Mouse (Mus musculus) intestine, embryonic 16.5 days (tissue): ENCODE measurements around the gene Gng8. TPM values are rescaled to one million over a fixed set of nuclear protein-coding genes. Genes with fewer than 3 reads are reported as not detected.

Source experiments
- ATAC-seq: fragments of 200-750 bp; cut with Nextera tagmentation; 2 replicates; pipeline ENCODE4 v1.8.0; 2017; ENCODE audit warnings: moderate TSS enrichment, moderate library complexity
- H3K27ac ChIP-seq: fragments of 300-500 bp; sonication (generic); 2 replicates; pipeline ENCODE4 v1.5.1; 2014; ENCODE audit warnings: mild to moderate bottlenecking, low read length
- H3K27me3 ChIP-seq: fragments of 300-500 bp; sonication (generic); replicated peaks from 2 replicates; pipeline ENCODE4 v1.6.1; 2014; ENCODE audit warnings: low read length, control low read depth, mixed read lengths; ENCODE audit not compliant: control insufficient read depth, insufficient read depth
- H3K36me3 ChIP-seq: fragments of 300-500 bp; sonication (generic); 2 replicates; pipeline ENCODE4 v1.6.1; 2014; ENCODE audit warnings: low read length, control low read depth; ENCODE audit not compliant: control insufficient read depth, insufficient read depth
- H3K4me1 ChIP-seq: fragments of 300-500 bp; sonication (generic); 2 replicates; pipeline ENCODE4 v1.6.1; 2014; ENCODE audit warnings: low read length, control low read depth, mixed read lengths; ENCODE audit not compliant: control insufficient read depth, insufficient read depth
- H3K4me2 ChIP-seq: fragments of 300-500 bp; sonication (generic); 2 replicates; pipeline ENCODE4 v1.6.1; 2014; ENCODE audit warnings: low read depth, low read length, control low read depth
- H3K4me3 ChIP-seq: fragments of 300-500 bp; sonication (generic); 2 replicates; pipeline ENCODE4 v1.5.1; 2014; ENCODE audit warnings: mild to moderate bottlenecking, low read length
- H3K9ac ChIP-seq: fragments of 300-500 bp; sonication (generic); 2 replicates; pipeline ENCODE4 v1.6.1; 2014; ENCODE audit warnings: low read depth, low read length
- H3K9me3 ChIP-seq: fragments of 300-500 bp; sonication (generic); 2 replicates; pipeline ENCODE4 v1.6.1; 2016; ENCODE audit warnings: low read length, control low read depth; ENCODE audit not compliant: control insufficient read depth
- WGBS: fragments of 180-500 bp; shearing (Covaris S2); extraction: QIAGEN DNeasy Blood & Tissue Kit; methylation state at CpG from one replicate; pipeline ENCODE4 v1.1.7; 2014; 5-methylcytosine and 5-hydroxymethylcytosine counted together
- polyA plus RNA-seq: library from polyadenylated mRNA; unstranded; fragments of >200 nt; fragmentation: Nextera tagmentation; extraction: Ambion mirVana; gene quantifications from 2 replicates; pipeline ENCODE4 v1.2.1, GENCODE M21; 2015

Gene Gng8
- polyA plus RNA-seq, 1 experiment from 2014 or later: 9.2 TPM

DNA sequence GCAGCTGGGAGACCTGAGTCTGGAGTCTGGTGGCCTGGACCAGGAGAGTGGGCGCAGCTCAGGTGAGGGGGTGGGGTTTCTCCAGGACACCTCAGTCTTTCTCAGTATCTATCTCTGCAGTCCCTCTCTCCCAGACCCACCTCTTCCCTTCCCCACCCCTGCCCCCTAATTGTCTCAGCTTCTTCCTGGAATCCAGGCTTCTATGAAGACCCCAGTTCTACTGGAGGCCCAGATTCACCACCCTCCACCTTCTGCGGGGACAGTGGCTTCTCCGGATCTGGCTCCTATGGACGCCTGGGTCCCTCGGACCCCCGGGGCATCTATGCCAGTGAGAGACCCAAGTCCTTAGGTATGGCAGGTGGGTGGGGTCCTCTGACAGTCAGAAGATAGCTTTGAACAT is 8.4 kb upstream of the Gng8 start:
- no peak overlapping the region for H3K4me3 ChIP-seq
- peaks cover 15% of the 10 kb centered on the region for H3K9me3 ChIP-seq
- 0 out of 2 replicates have a peak overlapping the region, but pooled peaks have one; percentile 5 for H3K9ac ChIP-seq
- peaks cover 15% of the 10 kb centered on the region for H3K27me3 ChIP-seq
- peaks cover 15% of the 10 kb centered on the region for H3K4me1 ChIP-seq
- no peak overlapping the region for H3K4me2 ChIP-seq
- H3K27ac ChIP-seq: no peak overlapping the region
- peaks cover 32% of the 10 kb centered on the region for H3K36me3 ChIP-seq
- ATAC-seq: no peak
- 91% methylated on average over 6 of the region's 6 CpGs for WGBS

DNA sequence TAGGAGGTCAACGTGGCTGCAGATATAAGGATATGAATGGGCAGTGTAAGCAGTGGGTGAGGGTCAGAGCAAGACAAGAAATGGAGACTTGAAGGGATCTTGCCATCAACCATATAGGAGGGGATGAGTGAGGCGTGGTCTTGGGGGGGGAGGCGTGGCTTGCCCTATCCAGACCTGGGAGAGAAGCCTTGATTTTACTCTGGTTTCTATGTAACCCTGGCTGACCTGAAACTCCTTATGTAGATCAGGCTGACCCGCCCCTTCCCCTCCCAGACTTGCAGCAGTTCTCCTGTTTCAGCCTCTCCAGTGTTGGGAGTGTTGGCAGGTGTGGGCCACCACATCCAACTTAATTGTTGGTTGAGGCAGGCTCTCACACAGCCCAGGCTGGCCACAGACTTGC is 7.3 kb upstream of the Gng8 start:
- H3K9ac ChIP-seq: no peak overlapping the region
- peaks cover 32% of the 10 kb centered on the region for H3K36me3 ChIP-seq
- H3K4me1 ChIP-seq: peaks cover 11% of the 10 kb centered on the region; the same call in 1 of the 2 replicates
- 78% methylated on average over 4 of the region's 4 CpGs for WGBS
- H3K4me3 ChIP-seq: no peak overlapping the region
- H3K4me2 ChIP-seq: no peak overlapping the region
- ATAC-seq: no peak
- no peak overlapping the region for H3K27ac ChIP-seq
- peaks cover 15% of the 10 kb centered on the region for H3K27me3 ChIP-seq
- peaks cover 15% of the 10 kb centered on the region for H3K9me3 ChIP-seq

DNA sequence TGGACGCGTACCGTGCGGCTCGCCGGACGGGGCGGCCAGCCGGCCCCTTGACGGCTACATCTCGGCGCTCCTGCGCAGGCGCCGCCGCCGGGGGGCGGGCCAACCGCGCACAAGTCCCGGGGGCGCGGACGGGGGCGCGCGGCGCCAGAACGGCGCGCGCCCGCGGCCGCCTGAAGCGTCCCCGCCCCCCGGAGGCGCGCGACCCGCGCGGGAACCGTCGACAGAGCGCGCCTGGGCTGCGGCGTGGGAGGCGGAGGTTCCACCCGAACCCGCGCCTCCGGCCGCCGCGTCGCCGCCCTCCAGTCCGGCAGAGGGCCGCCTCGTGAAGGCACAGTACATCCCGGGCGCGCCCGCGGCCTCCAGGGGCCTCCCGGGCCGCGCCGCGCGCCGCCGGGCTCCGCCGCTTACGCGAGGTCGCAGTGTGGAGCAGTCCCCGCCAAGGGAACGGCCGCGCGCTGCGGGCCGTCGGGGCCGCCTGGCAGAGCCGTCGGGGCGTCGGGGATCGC is 6.3 kb upstream of the Gng8 start:
- H3K4me2 ChIP-seq: peak overlapping the region; percentile 44
- 0 out of 2 replicates have a peak overlapping the region, but pooled peaks have one; percentile 40 for H3K9ac ChIP-seq
- 0 out of 2 replicates have a peak, but pooled peaks have one; percentile 41 for ATAC-seq
- H3K27ac ChIP-seq: no peak overlapping the region
- peaks cover 9% of the 10 kb centered on the region; the same call in 1 of the 2 replicates for H3K4me1 ChIP-seq
- H3K4me3 ChIP-seq: peak overlapping the region; percentile 42
- H3K27me3 ChIP-seq: peaks cover 15% of the 10 kb centered on the region
- H3K36me3 ChIP-seq: peaks cover 32% of the 10 kb centered on the region
- 22% methylated on average over 84 of the region's 95 CpGs for WGBS
- H3K9me3 ChIP-seq: peaks cover 15% of the 10 kb centered on the region

DNA sequence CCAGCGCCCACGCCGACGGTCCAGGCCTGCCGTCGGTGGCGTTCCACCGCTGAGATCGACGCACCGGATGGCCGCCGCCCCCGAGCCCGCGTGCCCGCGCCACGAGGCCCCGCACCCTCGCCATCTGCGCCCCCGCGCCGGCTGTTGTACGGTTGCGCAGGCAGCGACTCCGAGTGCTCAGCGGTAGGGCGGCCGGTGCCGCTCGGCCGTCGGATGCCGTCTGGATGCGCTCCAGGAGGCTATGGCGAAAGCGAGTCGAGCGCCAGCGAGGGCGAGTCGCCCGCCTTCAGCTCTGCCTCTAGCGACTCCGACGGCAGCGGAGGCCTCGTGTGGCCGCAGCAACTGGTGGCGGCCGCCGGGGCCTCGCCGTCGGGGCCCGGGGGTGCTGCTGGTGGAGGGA is 5.7 kb upstream of the Gng8 start:
- H3K4me3 ChIP-seq: peak overlapping the region; percentile 42

DNA sequence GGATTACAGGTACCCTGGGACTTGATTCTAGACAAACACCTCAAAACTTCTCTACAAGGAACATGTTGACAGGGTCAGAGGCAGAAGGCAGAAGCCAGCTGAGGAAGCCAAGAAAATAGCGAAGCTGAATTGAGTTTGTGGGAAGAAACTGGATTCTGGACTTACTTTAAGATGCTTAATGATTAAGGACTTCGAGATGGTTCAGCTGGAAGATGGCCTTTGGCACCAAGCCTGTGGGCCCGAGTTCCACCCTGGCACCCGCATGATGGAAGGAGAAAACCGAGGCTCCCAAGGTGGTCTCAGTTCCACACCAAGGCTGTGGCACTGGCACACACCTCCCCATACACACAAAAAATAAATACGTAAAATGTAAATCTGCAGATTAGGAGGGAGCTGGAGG is 1.1 kb upstream of the Gng8 start:
- Histone ChIP-seq H3K36me3 (peaks cover 10% of the 10 kb centered on the region), H3K4me3 (peak overlapping the region; percentile 32), H3K9ac (no peak overlapping the region), H3K27me3 (peaks cover 32% of the 10 kb centered on the region), H3K9me3 (peaks cover 9% of the 10 kb centered on the region), H3K4me1 (peaks cover 32% of the 10 kb centered on the region), H3K27ac (peak overlapping the region; percentile 94), H3K4me2 (peak overlapping the region; percentile 70)
- no peak for ATAC-seq
- WGBS: 28% methylated on average over 6 of the region's 6 CpGs

More for the DNA sequence above, 5.7 kb upstream of the Gng8 start:
- no peak for ATAC-seq
- H3K4me2 ChIP-seq: peak overlapping the region; percentile 44; the same call in 1 of the 2 replicates
- peaks cover 8% of the 10 kb centered on the region; the same call in 1 of the 2 replicates for H3K4me1 ChIP-seq
- H3K36me3 ChIP-seq: peaks cover 32% of the 10 kb centered on the region
- peaks cover 15% of the 10 kb centered on the region for H3K9me3 ChIP-seq
- 50% methylated on average over 59 of the region's 59 CpGs for WGBS
- H3K27ac ChIP-seq: no peak overlapping the region
- H3K9ac ChIP-seq: 0 out of 2 replicates have a peak overlapping the region, but pooled peaks have one; percentile 40
- peaks cover 19% of the 10 kb centered on the region for H3K27me3 ChIP-seq

DNA sequence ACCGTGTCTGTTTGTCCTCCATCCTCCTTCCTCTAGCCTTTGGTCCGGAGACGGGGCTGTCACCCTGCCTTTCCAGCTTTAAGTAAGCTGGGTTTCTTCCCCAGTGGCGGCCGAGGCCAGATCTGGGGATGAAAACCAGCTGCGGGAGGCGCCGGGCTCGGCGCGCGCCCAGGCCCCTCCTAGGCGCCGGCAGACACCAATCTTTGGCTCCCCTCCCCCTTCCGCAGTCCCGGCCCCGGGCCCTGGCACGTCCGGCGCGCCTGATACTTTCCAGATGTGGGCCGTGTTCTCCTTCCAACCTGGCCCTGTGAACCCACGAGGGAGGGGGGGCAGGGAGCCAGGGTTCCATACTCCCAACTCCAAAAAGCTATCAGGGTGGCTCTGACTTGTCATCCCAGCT is 642 bp upstream of the Gng8 start:
- no peak overlapping the region; the same call in 1 of the 2 replicates for H3K9ac ChIP-seq

DNA sequence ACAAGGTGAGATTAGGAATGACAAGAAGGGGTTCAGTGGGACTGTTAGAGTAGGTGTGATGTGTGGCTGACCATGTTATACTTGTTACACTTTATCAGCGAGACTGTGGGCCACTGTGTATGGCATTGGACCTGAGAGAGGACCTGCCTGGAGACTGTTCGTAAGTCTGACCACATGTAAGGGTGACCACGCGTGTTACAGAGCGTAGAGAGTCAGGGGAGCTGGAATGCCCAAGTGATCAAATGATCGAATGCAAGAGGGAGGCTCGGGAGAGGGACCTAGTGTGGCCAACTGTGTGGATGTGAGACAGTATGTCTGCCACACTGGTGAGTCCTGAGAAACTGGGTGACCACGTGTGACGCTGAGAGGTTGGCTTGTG is 755 bp downstream of the Gng8 start:
- no peak for ATAC-seq

More for the DNA sequence above, 642 bp upstream of the Gng8 start:
- Histone ChIP-seq H3K27me3 (peaks cover 28% of the 10 kb centered on the region), H3K4me1 (peaks cover 33% of the 10 kb centered on the region), H3K36me3 (peaks cover 6% of the 10 kb centered on the region), H3K27ac (peak overlapping the region; percentile 94), H3K4me2 (peak overlapping the region; percentile 70), H3K4me3 (peak overlapping the region; percentile 32), H3K9me3 (peaks cover 5% of the 10 kb centered on the region)
- ATAC-seq: peak; percentile 69
- WGBS: 2% methylated on average over 23 of the region's 23 CpGs

DNA sequence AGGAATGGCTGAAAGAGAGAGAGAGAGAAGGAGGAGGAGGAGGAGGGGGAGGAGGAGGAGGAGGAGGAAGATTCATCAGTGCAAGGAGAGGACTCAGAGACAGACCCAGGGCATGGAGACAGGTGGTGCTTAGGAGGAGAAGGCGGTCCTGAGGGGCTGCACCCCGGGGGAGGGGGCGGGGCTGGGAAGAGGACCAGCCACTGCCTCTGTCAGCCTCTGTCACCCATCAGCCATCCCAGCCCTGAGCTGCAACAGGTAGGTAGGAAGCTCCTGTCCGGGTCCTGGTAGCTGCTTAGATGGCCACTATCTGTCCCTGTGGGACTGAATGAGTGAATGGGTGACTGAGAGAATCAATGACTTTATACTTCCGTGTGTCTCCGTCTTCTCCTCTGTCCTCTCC is 2.0 kb downstream of the Gng8 start:
- H3K4me3 ChIP-seq: no peak overlapping the region
- WGBS: 11% methylated on average over 6 of the region's 6 CpGs
- 0 out of 2 replicates have a peak overlapping the region, but pooled peaks have one; percentile 22 for H3K4me2 ChIP-seq

More for the DNA sequence above, 755 bp downstream of the Gng8 start:
- Histone ChIP-seq H3K27ac (no peak overlapping the region), H3K36me3 (no peaks in the 10 kb centered on the region), H3K4me3 (peak overlapping the region; percentile 32), H3K9ac (peak overlapping the region; percentile 14; the same call in 1 of the 2 replicates), H3K4me2 (peak overlapping the region; percentile 70), H3K4me1 (peaks cover 33% of the 10 kb centered on the region), H3K27me3 (peaks cover 23% of the 10 kb centered on the region), H3K9me3 (no peaks in the 10 kb centered on the region)
- 36% methylated on average over 9 of the region's 9 CpGs for WGBS

DNA sequence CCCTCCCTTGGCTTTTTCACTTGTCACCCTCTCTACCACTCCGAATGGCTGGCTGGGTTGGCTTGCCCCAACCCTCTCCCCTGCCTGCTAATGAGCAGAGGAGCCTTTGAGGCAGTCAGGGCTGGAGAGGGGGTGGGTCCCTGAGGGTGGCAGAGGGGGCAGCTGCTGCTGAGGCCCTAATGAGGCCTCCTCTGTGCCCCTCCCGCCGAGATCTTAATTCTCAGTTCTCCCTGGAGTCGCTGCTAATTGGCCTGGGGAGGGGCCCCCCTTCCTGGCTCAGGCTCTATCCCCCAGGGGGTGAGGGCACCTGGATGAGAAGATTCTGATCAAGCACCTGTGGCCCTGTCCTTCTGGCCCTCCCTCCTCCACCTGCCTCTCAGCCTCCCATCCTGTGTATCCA is 2.7 kb downstream of the Gng8 start:
- no peaks in the 10 kb centered on the region for H3K9me3 ChIP-seq
- H3K9ac ChIP-seq: peak overlapping the region; percentile 19; the same call in 1 of the 2 replicates
- H3K36me3 ChIP-seq: no peaks in the 10 kb centered on the region
- peaks cover 33% of the 10 kb centered on the region for H3K4me1 ChIP-seq
- ATAC-seq: no peak
- 21% methylated on average over 4 of the region's 4 CpGs for WGBS
- peaks cover 23% of the 10 kb centered on the region for H3K27me3 ChIP-seq
- H3K27ac ChIP-seq: no peak overlapping the region
- H3K4me2 ChIP-seq: peak overlapping the region; percentile 58; the same call in 1 of the 2 replicates
- H3K4me3 ChIP-seq: no peak overlapping the region

More for the DNA sequence above, 2.0 kb downstream of the Gng8 start:
- H3K4me1 ChIP-seq: peaks cover 33% of the 10 kb centered on the region
- no peaks in the 10 kb centered on the region for H3K9me3 ChIP-seq
- H3K36me3 ChIP-seq: no peaks in the 10 kb centered on the region
- H3K27ac ChIP-seq: no peak overlapping the region
- H3K27me3 ChIP-seq: peaks cover 23% of the 10 kb centered on the region
- no peak for ATAC-seq
- H3K9ac ChIP-seq: no peak overlapping the region
